Mouse (Mus musculus): Measurements from ENCODE around the gene Pygb. TPM values are rescaled to one million over a fixed set of nuclear protein-coding genes. Genes with fewer than 3 reads are reported as not detected.

Gene Pygb
- polyA plus RNA-seq, 1 experiment from 2014 or later, result 109 TPM

DNA sequence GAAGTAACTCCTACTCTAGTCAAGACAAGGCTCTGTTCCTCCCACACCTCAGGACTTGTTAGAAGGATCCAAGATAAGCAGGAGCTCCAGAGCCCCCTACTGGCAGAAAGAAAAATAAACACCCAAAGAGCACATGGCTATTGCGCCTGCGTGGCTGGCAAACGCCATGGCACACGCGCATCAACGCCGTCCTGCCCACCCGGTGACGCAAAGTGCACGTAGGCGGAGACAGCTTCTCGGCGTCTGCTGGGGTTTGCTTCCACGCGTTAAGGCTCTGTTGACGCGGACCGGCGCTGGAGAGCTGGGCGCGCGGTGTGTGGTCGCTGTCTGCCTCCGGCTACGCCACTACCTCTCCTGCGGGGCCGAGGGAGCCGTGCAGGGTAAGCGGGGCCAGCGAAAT is 37.7 kb upstream of the Pygb start, which contains the start of gene Entpd6:
Entpd6 (plus strand) TSS at position 189 of the 400 bp plus-strand sequence.
- WGBS, result under 1% methylated on average over 30 of the region's 30 CpGs
- Histone ChIP-seq H3K4me1 (replicated peaks; ENCODE audit: control insufficient read depth, insufficient read depth) (peaks cover 4% of the 10 kb centered on the region), H3K9me3 (ENCODE audit: control insufficient read depth, low read length) (no peaks in the 10 kb centered on the region)

DNA sequence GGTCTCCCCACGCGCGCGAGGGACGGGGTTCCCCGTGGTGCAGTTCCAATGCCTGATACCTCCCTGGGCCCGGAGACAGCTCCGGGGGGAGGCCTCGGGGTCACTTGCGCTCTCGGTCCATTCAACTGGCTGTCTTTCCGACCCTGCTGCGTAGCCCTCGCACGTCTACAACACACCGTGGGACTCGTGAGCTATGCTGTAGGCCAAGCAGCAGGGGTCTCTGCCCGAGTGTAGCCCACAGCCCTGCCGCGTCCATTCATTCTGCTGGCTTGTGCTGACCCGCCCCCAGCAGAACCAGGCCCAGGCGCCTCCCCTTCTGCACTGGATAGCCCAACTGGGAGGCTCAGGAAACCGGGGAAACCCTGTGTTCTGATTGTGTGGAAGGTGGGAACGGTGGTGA is 37.3 kb upstream of the Pygb start:
- H3K27ac ChIP-seq (replicated peaks), result peak overlapping the region; percentile 88
- H3K4me3 ChIP-seq (ENCODE audit: low read depth, low read length), result peak overlapping the region; percentile 62
- DNase-seq (ENCODE audit: low spot score), result peak; percentile 57
- TF ChIP-seq EP300 (optimal IDR thresholded peaks at IDR 0.05), result no peak
- TF ChIP-seq CTCF (IDR thresholded peaks at IDR 0.05; ENCODE audit: low read depth), result no peak
- peaks cover 5% of the 10 kb centered on the region; the same call in 1 of the 2 replicates for H3K36me3 ChIP-seq (ENCODE audit: control insufficient read depth, insufficient read depth, low read length)
- H3K4me1 ChIP-seq (replicated peaks; ENCODE audit: control insufficient read depth, insufficient read depth), result peaks cover 4% of the 10 kb centered on the region
- WGBS, result 2% methylated on average over 24 of the region's 24 CpGs
- peak overlapping the region; percentile 100 for H3K4me2 ChIP-seq (replicated peaks; ENCODE audit: low read depth)
- H3K9ac ChIP-seq (ENCODE audit: low read length), result peak overlapping the region; percentile 76
- no peaks in the 10 kb centered on the region for H3K27me3 ChIP-seq (ENCODE audit: control insufficient read depth, insufficient read depth, low read length)
- no peaks in the 10 kb centered on the region for H3K9me3 ChIP-seq (ENCODE audit: control insufficient read depth, low read length)
- peak; percentile 68 for ATAC-seq (ENCODE audit: low FRiP score, low TSS enrichment)

More for the DNA sequence above, 37.7 kb upstream of the Pygb start, which contains the start of gene Entpd6:
- Histone ChIP-seq H3K9ac (ENCODE audit: low read length) (peak within 1 kb of the TSS; percentile 76), H3K4me3 (ENCODE audit: low read depth, low read length) (peak within 1 kb of the TSS; percentile 62), H3K4me2 (replicated peaks; ENCODE audit: low read depth) (peak within 1 kb of the TSS; percentile 100), H3K36me3 (ENCODE audit: control insufficient read depth, insufficient read depth, low read length) (peaks cover 5% of the 10 kb centered on the region; the same call in 1 of the 2 replicates), H3K27ac (replicated peaks) (peak within 1 kb of the TSS; percentile 88), H3K27me3 (ENCODE audit: control insufficient read depth, insufficient read depth, low read length) (no peaks in the 10 kb centered on the region)
- ATAC-seq (ENCODE audit: low FRiP score, low TSS enrichment) (peak; percentile 97), DNase-seq (ENCODE audit: low spot score) (peak; percentile 96)
- TF ChIP-seq CTCF (IDR thresholded peaks at IDR 0.05; ENCODE audit: low read depth) (peak; percentile 93), EP300 (optimal IDR thresholded peaks at IDR 0.05) (no peak)

DNA sequence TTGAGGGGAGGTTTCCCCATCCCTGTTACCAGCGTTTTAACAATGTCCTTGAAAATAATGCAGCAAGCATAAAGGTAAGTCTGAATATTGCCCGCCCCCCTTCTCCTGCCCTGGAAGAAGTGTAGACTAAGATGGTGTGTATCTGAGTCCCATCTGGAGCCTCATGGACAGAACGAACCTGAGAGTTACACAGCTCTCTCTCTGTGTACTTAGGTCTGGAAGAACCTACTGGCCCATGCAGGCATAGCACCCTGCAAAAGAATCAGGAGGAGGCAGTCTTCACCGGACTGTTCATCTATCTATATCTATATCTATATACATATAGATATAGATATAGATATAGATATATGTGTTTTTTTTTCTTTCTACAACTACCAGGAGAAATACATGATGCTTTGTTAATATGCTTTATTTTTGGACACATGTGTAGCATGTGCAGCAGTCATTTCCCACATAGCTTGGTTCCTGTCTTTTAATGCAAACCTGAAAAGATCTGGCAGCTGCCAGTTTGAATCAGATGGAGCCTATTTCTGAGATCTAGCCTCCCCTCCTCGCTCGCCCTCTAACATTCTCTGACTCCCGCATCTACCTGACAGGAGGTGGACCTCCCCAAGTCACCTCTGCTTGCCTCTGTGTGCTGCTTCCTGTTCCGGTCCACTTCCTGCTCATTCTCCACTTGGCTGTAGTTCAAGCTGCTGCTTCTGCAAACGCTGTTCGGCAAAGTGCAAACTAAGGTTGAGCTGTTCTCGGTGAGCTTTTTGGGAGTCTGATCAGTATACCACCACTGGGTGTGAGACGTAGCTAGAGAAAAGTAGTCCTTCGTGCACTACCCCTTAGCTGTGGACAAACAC is 36.2 kb upstream of the Pygb start:
- no peaks in the 10 kb centered on the region for H3K9me3 ChIP-seq (ENCODE audit: control insufficient read depth, low read length)
- H3K27me3 ChIP-seq (ENCODE audit: control insufficient read depth, insufficient read depth, low read length), result no peaks in the 10 kb centered on the region
- peak; percentile 60 for TF ChIP-seq CTCF (IDR thresholded peaks at IDR 0.05; ENCODE audit: low read depth)
- no peak for TF ChIP-seq EP300 (optimal IDR thresholded peaks at IDR 0.05)
- no peak for DNase-seq (ENCODE audit: low spot score)
- peak overlapping the region; percentile 100 for H3K4me2 ChIP-seq (replicated peaks; ENCODE audit: low read depth)
- H3K27ac ChIP-seq (replicated peaks), result no peak overlapping the region; the same call in 1 of the 2 replicates
- peak; percentile 55 for ATAC-seq (ENCODE audit: low FRiP score, low TSS enrichment)
- WGBS, result 51% methylated on average over 13 of the region's 13 CpGs
- H3K36me3 ChIP-seq (ENCODE audit: control insufficient read depth, insufficient read depth, low read length), result peaks cover 5% of the 10 kb centered on the region; the same call in 1 of the 2 replicates
- H3K4me1 ChIP-seq (replicated peaks; ENCODE audit: control insufficient read depth, insufficient read depth), result peaks cover 4% of the 10 kb centered on the region
- no peak overlapping the region for H3K9ac ChIP-seq (ENCODE audit: low read length)
- no peak overlapping the region for H3K4me3 ChIP-seq (ENCODE audit: low read depth, low read length)

DNA sequence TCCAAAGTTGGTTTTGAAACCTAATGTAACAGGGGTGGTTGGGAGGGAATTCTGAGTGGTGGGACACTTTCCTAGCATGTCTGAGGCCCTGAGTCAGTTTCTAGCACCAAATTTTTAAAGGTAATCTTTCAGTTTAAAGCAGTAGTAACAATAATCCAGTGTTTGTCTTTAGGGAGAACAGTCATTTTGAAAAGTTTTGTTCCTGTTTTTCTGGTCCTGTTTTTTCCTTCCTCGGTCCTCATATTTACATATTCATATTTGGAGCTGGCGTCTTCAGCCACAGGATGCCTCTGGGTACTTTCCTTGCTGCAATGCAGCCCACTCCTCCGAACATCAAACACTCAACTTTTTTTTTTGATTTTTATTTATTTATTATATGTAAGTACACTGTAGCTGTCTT is 31.5 kb upstream of the Pygb start:
- WGBS, result 91% methylated on average over 3 of the region's 3 CpGs
- no peaks in the 10 kb centered on the region for H3K9me3 ChIP-seq (ENCODE audit: control insufficient read depth, low read length)
- no peak for DNase-seq (ENCODE audit: low spot score)
- H3K27ac ChIP-seq (replicated peaks), result no peak overlapping the region
- no peaks in the 10 kb centered on the region; the same call in none of the 2 replicates for H3K4me1 ChIP-seq (replicated peaks; ENCODE audit: control insufficient read depth, insufficient read depth)
- no peak overlapping the region for H3K4me3 ChIP-seq (ENCODE audit: low read depth, low read length)
- no peak for TF ChIP-seq CTCF (IDR thresholded peaks at IDR 0.05; ENCODE audit: low read depth)
- no peak for TF ChIP-seq EP300 (optimal IDR thresholded peaks at IDR 0.05)
- H3K36me3 ChIP-seq (ENCODE audit: control insufficient read depth, insufficient read depth, low read length), result peaks cover 13% of the 10 kb centered on the region
- no peaks in the 10 kb centered on the region for H3K27me3 ChIP-seq (ENCODE audit: control insufficient read depth, insufficient read depth, low read length)
- H3K9ac ChIP-seq (ENCODE audit: low read length), result no peak overlapping the region
- no peak for ATAC-seq (ENCODE audit: low FRiP score, low TSS enrichment)
- H3K4me2 ChIP-seq (replicated peaks; ENCODE audit: low read depth), result no peak overlapping the region

DNA sequence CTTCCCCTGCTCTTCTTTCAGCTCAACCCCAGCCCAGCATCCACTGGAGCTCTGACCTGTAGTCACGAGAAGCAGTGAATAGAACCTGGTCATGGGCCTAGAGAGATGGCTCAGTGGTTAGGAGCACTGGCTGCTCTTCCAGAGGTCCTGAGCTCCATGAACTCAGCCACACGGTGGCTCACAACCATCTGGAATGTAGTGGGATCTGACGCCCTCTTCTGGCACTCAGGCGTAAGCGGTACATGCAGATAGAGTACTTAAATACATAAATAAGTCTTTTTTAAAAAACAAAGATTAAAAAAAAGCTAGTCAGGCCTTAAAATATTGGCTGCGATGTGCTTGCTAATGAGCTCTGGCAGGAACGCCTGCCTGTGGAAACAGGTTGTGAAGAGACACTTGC is 25.1 kb upstream of the Pygb start:
- Histone ChIP-seq H3K4me1 (replicated peaks; ENCODE audit: control insufficient read depth, insufficient read depth) (0 out of 2 replicates have a peak, but pooled peaks cover 2% of the 10 kb centered on the region), H3K27me3 (ENCODE audit: control insufficient read depth, insufficient read depth, low read length) (no peaks in the 10 kb centered on the region), H3K9me3 (ENCODE audit: control insufficient read depth, low read length) (no peaks in the 10 kb centered on the region), H3K27ac (replicated peaks) (no peak overlapping the region), H3K4me2 (replicated peaks; ENCODE audit: low read depth) (no peak overlapping the region), H3K9ac (ENCODE audit: low read length) (no peak overlapping the region), H3K36me3 (ENCODE audit: control insufficient read depth, insufficient read depth, low read length) (peaks cover 16% of the 10 kb centered on the region), H3K4me3 (ENCODE audit: low read depth, low read length) (no peak overlapping the region)
- DNase-seq (ENCODE audit: low spot score) (no peak), ATAC-seq (ENCODE audit: low FRiP score, low TSS enrichment) (no peak)
- 84% methylated on average over 7 of the region's 7 CpGs for WGBS
- TF ChIP-seq EP300 (optimal IDR thresholded peaks at IDR 0.05) (no peak), CTCF (IDR thresholded peaks at IDR 0.05; ENCODE audit: low read depth) (peak; percentile 47)

DNA sequence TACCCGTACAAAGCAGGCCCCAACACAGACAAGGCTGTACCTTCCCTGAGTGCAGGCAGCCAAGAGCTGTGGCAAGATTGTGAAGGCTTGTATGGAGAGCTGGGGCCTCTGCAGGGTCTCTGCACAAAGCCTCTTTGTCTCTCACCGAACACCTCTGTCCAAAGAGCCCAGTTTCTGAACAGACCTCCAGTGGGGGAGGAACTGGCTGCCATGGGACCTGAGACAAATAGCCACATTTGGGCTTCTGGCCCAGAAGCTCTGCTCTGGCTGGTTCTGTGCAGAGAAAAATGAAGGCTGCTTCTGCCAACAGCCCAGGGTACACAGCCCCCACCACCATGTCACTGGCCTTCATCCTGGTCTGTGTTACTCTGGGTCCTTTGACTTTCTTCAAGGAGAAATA is 20.9 kb upstream of the Pygb start:
- 50% methylated on average over 2 of the region's 2 CpGs for WGBS
- ATAC-seq (ENCODE audit: low FRiP score, low TSS enrichment) (no peak), DNase-seq (ENCODE audit: low spot score) (no peak)
- peaks cover 6% of the 10 kb centered on the region; the same call in 1 of the 2 replicates for H3K4me1 ChIP-seq (replicated peaks; ENCODE audit: control insufficient read depth, insufficient read depth)
- H3K36me3 ChIP-seq (ENCODE audit: control insufficient read depth, insufficient read depth, low read length), result peaks cover 9% of the 10 kb centered on the region
- peak overlapping the region; percentile 6; the same call in 1 of the 2 replicates for H3K27ac ChIP-seq (replicated peaks)
- no peak overlapping the region for H3K4me3 ChIP-seq (ENCODE audit: low read depth, low read length)
- H3K4me2 ChIP-seq (replicated peaks; ENCODE audit: low read depth), result no peak overlapping the region
- no peak overlapping the region for H3K9ac ChIP-seq (ENCODE audit: low read length)
- no peaks in the 10 kb centered on the region for H3K9me3 ChIP-seq (ENCODE audit: control insufficient read depth, low read length)
- TF ChIP-seq EP300 (optimal IDR thresholded peaks at IDR 0.05) (no peak), CTCF (IDR thresholded peaks at IDR 0.05; ENCODE audit: low read depth) (no peak)
- H3K27me3 ChIP-seq (ENCODE audit: control insufficient read depth, insufficient read depth, low read length), result no peaks in the 10 kb centered on the region

Data from stomach, postnatal 0 days (tissue).